In the genomic region with DNA sequence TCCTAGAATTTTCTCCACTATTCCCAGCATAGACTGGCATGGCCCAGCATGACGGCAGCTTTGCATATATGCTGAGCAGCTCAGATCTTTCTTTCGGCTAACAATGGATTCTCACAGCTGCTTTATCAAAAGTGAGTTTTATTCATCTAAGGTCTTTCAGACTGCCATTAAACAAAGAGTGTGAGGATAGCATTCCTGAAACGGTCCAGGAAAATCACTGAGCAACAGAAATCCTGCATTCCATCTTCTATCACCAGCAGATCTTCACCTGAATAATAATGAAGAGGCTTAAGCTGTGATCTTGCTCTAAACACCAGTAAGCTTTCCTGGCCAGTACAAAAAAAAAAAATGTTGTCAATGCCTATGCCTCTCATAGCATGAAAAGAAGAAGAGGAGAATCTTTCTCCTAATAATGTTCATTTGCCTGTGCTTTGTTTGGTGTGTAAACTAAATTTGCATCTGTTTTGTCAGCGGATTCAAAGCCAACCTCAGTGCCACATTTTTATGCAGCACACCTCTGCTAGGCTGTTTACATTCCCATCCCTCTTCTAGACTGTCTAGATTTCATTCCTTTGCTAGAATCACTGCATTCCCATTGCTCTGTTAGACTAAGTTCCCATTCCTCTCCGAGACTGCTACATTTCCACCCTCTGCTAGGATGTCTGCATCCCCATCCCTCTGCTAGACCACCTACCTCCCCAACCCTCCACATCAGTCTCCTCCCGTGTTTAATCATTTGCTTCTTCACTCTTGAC, we compare ENCODE assay signal across 17 mouse cellular contexts. TPM values are rescaled to one million over a fixed set of nuclear protein-coding genes. Genes with fewer than 3 reads are reported as not detected.
DNase-seq lines count a peak whose midpoint lies in the region; ATAC-seq and TF ChIP-seq lines count a peak whose summit lies in the region.
"Had no signal": no experiment of that assay in that cellular context is flagged by ENCODE, and none has a peak within 500 bp of the region (broad histone marks: within the 10 kb centered on the region; RNA-seq: fewer than 3 reads in every experiment).

No protein-coding gene starts in this region.

- H3K27ac ChIP-seq in ES-E14 (ENCODE audit: insufficient read depth, low read depth, low read length, poor library complexity, severe bottlenecking) = no peak overlapping the region
- H3K27ac ChIP-seq in hindbrain, embryonic 13.5 days = peak overlapping the region; percentile 62
- H3K27ac ChIP-seq in midbrain, embryonic 12.5 days (replicated peaks) = peak overlapping the region; percentile 67
- H3K27ac ChIP-seq: heart, embryonic 10.5 days; kidney, embryonic 15.5 days had no signal

- peak; percentile 88 for ATAC-seq in hindbrain, embryonic 13.5 days (ENCODE audit: low FRiP score)
- ATAC-seq in midbrain, embryonic 12.5 days (ENCODE audit: low FRiP score, low read depth) = peak; percentile 85
- no peak for ATAC-seq in megakaryocyte progenitor cell, adult 5-6 weeks (replicated peaks; ENCODE audit: poor library complexity)
- ATAC-seq: intestine, embryonic 16.5 days had no signal

- peaks cover 0 to 3% of the 10 kb centered on the region in 2 experiments; a peak in 1 of 4 replicates for H3K4me1 ChIP-seq in ES-E14 (ENCODE audit: control insufficient read depth in 2 of 2, insufficient read depth in 2 of 2, low read length in 2 of 2, poor library complexity in 1 of 2)
- H3K4me1 ChIP-seq in hindbrain, embryonic 13.5 days (replicated peaks) = peaks cover 9% of the 10 kb centered on the region; the same call in 1 of the 2 replicates
- H3K4me1 ChIP-seq in midbrain, embryonic 12.5 days = peaks cover 11% of the 10 kb centered on the region; the same call in 1 of the 2 replicates
- H3K4me1 ChIP-seq: heart, embryonic 10.5 days; kidney, embryonic 15.5 days had no signal

- 15% methylated on average over 6 of the region's 6 CpGs for whole genome bisulfite sequencing in hindbrain, embryonic 13.5 days
- 20% methylated on average over 6 of the region's 6 CpGs for WGBS in midbrain, embryonic 12.5 days

- no peaks in the 10 kb centered on the region for H3K27me3 ChIP-seq in hindbrain, embryonic 13.5 days
- H3K27me3 ChIP-seq in midbrain, embryonic 12.5 days = no peaks in the 10 kb centered on the region
- H3K27me3 ChIP-seq: kidney, embryonic 15.5 days had no signal

- intact Hi-C loops in gastrocnemius, postnatal 14 days (cut with DNase I; ENCODE audit: low total_unique reads) = no loop called here

- no peaks in the 10 kb centered on the region for H3K36me3 ChIP-seq in ES-E14 (ENCODE audit: control insufficient read depth, insufficient read depth, low read length, poor library complexity, severe bottlenecking)
- no peaks in the 10 kb centered on the region for H3K36me3 ChIP-seq in hindbrain, embryonic 13.5 days
- H3K36me3 ChIP-seq in midbrain, embryonic 12.5 days = no peaks in the 10 kb centered on the region
- H3K36me3 ChIP-seq: G1E; heart, embryonic 10.5 days; kidney, embryonic 15.5 days had no signal

- H3K4me2 ChIP-seq in hindbrain, embryonic 13.5 days = no peak overlapping the region
- H3K4me2 ChIP-seq in midbrain, embryonic 12.5 days (replicated peaks) = no peak overlapping the region
- H3K4me2 ChIP-seq: kidney, embryonic 15.5 days had no signal

- H3K9me3 ChIP-seq in ES-E14 (ENCODE audit: control insufficient read depth, insufficient read depth, low read depth, low read length) = no peaks in the 10 kb centered on the region
- H3K9me3 ChIP-seq in hindbrain, embryonic 13.5 days = no peaks in the 10 kb centered on the region
- no peaks in the 10 kb centered on the region; the same call in 1 of the 2 replicates for H3K9me3 ChIP-seq in midbrain, embryonic 12.5 days
- H3K9me3 ChIP-seq: G1E; heart, embryonic 10.5 days; kidney, embryonic 15.5 days had no signal

- H3K9ac ChIP-seq in ES-E14 (ENCODE audit: insufficient read depth, low read depth, low read length, poor library complexity, severe bottlenecking) = no peak overlapping the region
- H3K9ac ChIP-seq in hindbrain, embryonic 13.5 days = no peak overlapping the region
- no peak overlapping the region for H3K9ac ChIP-seq in midbrain, embryonic 12.5 days (replicated peaks)
- H3K9ac ChIP-seq: kidney, embryonic 15.5 days had no signal

- no peak for DNase-seq in ES-E14 (ENCODE audit: low read depth, low spot score)
- DNase-seq in R1 (ENCODE audit: low read depth, low spot score) = peak; percentile 54
- DNase-seq in gastrocnemius, postnatal 14 days = no peak
- no peak for DNase-seq in heart, adult 9 months (ENCODE audit: low spot score in 2 of 2)
- no peak for DNase-seq in cerebellum, postnatal 36 days
- DNase-seq: adrenal gland, adult 2 months; layer of hippocampus, postnatal 36 days; liver; lung, adult 2 months; lung, postnatal 36 days had no signal

- in situ Hi-C loops in ES-E14 (cut with MboI; ENCODE audit: low sequenced_read_pairs in 2 of 2, unreplicated experiment in 2 of 2) = no loop called here

- H3K4me3 ChIP-seq in ES-E14 (ENCODE audit: insufficient read depth in 1 of 2, low read depth in 1 of 2, low read length in 2 of 2, poor library complexity in 1 of 2, severe bottlenecking in 1 of 2) = no peak overlapping the region
- no peak overlapping the region for H3K4me3 ChIP-seq in hindbrain, embryonic 13.5 days
- no peak overlapping the region for H3K4me3 ChIP-seq in midbrain, embryonic 12.5 days
- H3K4me3 ChIP-seq: heart, embryonic 10.5 days; kidney, embryonic 15.5 days had no signal

TF ChIP-seq in ES-E14, 5 proteins besides CTCF, POLR2A, EP300 and RAD21:
- TF ChIP-seq ZNF384 (IDR thresholded peaks at IDR 0.05; ENCODE audit: low read depth, low read length) = peak; percentile 46; the same call in 1 of the 2 replicates
- no peak for TF ChIP-seq ZC3H11A (IDR thresholded peaks at IDR 0.05; ENCODE audit: borderline replicate concordance, low read depth, low read length)
- TF ChIP-seq HCFC1 (IDR thresholded peaks at IDR 0.05; ENCODE audit: borderline replicate concordance, insufficient read depth, low read length) = no peak
TF ChIP-seq in ES-E14: peak in this region for 1.

RNA-seq across cellular contexts. Expression of a gene that starts 56.2 kb away (rescaled TPM):
- not detected in 2 replicates for total RNA-seq in ES-E14 (2012; rRNA removed)
- 3.2 and 4.0 TPM in 2 replicates for polyA plus RNA-seq in hindbrain, embryonic 13.5 days (2015; fragmentation: Nextera tagmentation; extraction: Ambion mirVana)
- 0.61 and 1.0 TPM in 2 replicates for polyA plus RNA-seq in midbrain, embryonic 12.5 days (2016; fragmentation: Nextera tagmentation; extraction: Ambion mirVana)
- under 1 TPM in 1 of 2 experiments, not detected in 1; 0.04 TPM for total RNA-seq in gastrocnemius, postnatal 14 days (2021)
- total RNA-seq in megakaryocyte progenitor cell, adult 5-6 weeks (2015) = 0.05 TPM in 1 of 2 replicates, not detected in the other
- not detected in 2 replicates for total RNA-seq in megakaryocyte progenitor cell, adult 5-6 weeks (2017)
- total RNA-seq: adrenal gland, adult 2 months had no signal
- polyA plus RNA-seq: adrenal gland, adult 2 months; G1E; lung, adult 2 months had no signal
